Mouse (Mus musculus) lung, embryonic 15.5 days (tissue): Measurements from ENCODE around the gene Mrc2. TPM values are rescaled to one million over a fixed set of nuclear protein-coding genes. Genes with fewer than 3 reads are reported as not detected.

Experiments
- ATAC-seq: fragments of 200-750 bp; cut with Nextera tagmentation; 2 replicates; pipeline ENCODE4 v1.8.0; 2017; ENCODE audit warnings: moderate number of reproducible peaks, borderline replicate concordance; ENCODE audit not compliant: low FRiP score, low TSS enrichment; ENCODE audit errors: extremely low read depth
- H3K27ac ChIP-seq: fragments of 300-500 bp; sonication (generic); 2 replicates; pipeline ENCODE4 v1.5.1; 2015; ENCODE audit warnings: moderate library complexity, mild to moderate bottlenecking, inconsistent platforms
- H3K27me3 ChIP-seq: fragments of 300-500 bp; sonication (generic); 2 replicates; pipeline ENCODE4 v1.6.1; 2015; ENCODE audit warnings: inconsistent platforms
- H3K36me3 ChIP-seq: fragments of 300-500 bp; sonication (generic); 2 replicates; pipeline ENCODE4 v1.6.1; 2015; ENCODE audit warnings: inconsistent platforms
- H3K4me1 ChIP-seq: fragments of 300-500 bp; sonication (generic); 2 replicates; pipeline ENCODE4 v1.6.1; 2015; ENCODE audit warnings: inconsistent platforms
- H3K4me2 ChIP-seq: fragments of 300-500 bp; sonication (generic); 2 replicates; pipeline ENCODE4 v1.6.1; 2015; ENCODE audit warnings: inconsistent platforms, mild to moderate bottlenecking, moderate library complexity
- H3K4me3 ChIP-seq: fragments of 300-500 bp; sonication (generic); 2 replicates; pipeline ENCODE4 v1.5.1; 2015; ENCODE audit warnings: mild to moderate bottlenecking, inconsistent platforms
- H3K9ac ChIP-seq: fragments of 300-500 bp; sonication (generic); 2 replicates; pipeline ENCODE4 v1.6.1; 2015; ENCODE audit warnings: inconsistent platforms
- H3K9me3 ChIP-seq: fragments of 300-500 bp; sonication (generic); 2 replicates; pipeline ENCODE4 v1.6.1; 2016; ENCODE audit warnings: inconsistent platforms
- WGBS: fragments of 180-500 bp; shearing (Covaris S2); methylation state at CpG from one replicate; pipeline ENCODE4 v1.1.7; 2015; 5-methylcytosine and 5-hydroxymethylcytosine counted together
- polyA plus RNA-seq: library from polyadenylated mRNA; unstranded; fragments of >200 nt; fragmentation: Nextera tagmentation; extraction: Ambion mirVana; gene quantifications from 2 replicates; pipeline ENCODE4 v1.2.1, GENCODE M21; 2015

The Mrc2 gene
- polyA plus RNA-seq, 1 experiment from 2014 or later, result 29.5 TPM

DNA sequence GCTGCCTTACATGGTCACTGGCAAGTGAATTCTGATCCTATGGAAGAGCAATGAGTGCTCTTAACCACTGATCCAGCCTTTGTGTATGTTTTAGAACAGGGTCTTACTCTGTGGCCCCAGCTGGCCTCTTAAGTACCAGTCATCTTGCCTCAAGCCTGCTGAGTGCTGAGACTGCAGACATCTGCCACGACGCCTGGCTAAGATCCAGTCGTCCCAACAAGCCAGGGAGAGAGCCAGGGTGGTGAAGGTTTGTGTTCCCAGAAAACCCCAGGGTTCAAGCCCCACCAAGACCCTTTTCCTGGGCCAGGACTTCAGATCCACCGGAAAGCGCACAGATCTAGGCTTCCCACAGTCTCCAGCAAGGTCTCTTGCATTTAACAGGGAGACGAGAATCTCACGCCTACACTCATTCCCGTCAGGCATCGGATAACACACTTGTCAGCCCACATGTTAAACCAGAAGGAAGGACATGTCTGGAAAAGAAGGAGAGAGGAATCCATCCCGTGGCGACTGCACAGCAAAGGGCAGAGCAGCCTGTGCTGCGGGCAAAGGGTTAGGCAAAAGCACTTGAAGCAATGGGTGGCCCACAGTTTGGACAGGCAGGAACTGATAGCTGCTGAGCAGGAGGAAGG, 20.0 kb downstream of the Mrc2 start:
- no peaks in the 10 kb centered on the region for H3K36me3 ChIP-seq
- WGBS, result 21% methylated on average over 12 of the region's 12 CpGs
- peak overlapping the region; percentile 83 for H3K27ac ChIP-seq
- no peak overlapping the region for H3K4me3 ChIP-seq
- no peak overlapping the region for H3K4me2 ChIP-seq
- ATAC-seq, result no peak; the same call in 1 of the 2 replicates
- H3K4me1 ChIP-seq, result peaks cover 78% of the 10 kb centered on the region
- H3K9ac ChIP-seq, result no peak overlapping the region
- H3K9me3 ChIP-seq, result no peaks in the 10 kb centered on the region
- no peaks in the 10 kb centered on the region for H3K27me3 ChIP-seq

DNA sequence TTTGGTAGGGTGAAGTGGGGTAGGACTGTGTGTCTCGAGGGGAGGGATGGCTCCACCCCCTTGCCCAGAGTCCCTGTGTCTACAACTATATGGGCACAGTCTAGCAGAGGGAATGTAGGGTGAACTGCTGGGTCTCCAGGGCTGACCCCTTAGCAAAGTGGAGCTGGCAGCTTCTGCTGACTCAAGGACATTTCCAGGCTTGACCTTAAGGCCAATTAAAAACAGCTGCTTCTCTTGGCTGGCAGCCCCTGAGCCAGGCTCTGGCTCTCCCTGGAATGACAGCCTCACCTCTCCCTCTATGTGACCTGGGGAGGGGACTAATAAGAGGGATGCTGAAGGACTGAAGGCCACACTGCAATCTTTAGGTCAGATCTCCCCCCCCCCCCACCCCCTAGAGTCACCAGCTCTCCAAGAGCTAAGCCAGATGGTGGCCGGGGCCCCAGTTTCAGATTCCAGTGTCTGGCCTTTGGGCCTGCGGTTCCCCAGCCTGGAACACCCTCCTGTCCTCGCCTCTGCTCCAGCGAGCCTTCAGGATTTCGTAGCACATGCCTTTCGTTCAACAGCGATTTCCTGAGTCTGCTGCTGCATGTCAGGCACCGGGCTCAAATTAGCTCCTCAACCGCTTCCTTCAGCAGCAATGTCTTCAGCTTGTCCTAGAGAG, 20.7 kb downstream of the Mrc2 start:
- H3K27ac ChIP-seq, result peak overlapping the region; percentile 83
- no peaks in the 10 kb centered on the region for H3K36me3 ChIP-seq
- no peak overlapping the region for H3K4me3 ChIP-seq
- no peak overlapping the region for H3K4me2 ChIP-seq
- H3K27me3 ChIP-seq, result no peaks in the 10 kb centered on the region
- peak; percentile 66 for ATAC-seq
- H3K4me1 ChIP-seq, result peaks cover 72% of the 10 kb centered on the region
- H3K9me3 ChIP-seq, result no peaks in the 10 kb centered on the region
- 18% methylated on average over 10 of the region's 10 CpGs for WGBS
- H3K9ac ChIP-seq, result no peak overlapping the region

DNA sequence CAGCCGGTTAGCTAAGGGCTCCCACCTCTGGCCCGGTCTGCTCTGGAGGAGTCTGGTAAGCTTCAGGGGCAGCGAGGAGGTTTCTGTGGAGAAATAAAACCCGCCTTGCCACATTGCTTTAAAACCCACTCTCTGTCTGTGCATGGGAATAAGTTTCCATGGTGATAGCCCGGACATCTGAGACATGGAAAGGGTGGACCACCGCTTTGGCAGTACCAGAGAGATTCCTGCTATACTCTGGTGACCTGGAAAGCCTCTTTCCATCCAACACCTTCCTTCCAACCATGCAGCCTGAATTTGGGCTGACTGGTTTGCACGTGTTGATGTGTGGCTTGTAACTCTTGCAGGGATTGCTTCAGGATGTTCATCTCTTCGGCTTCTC, 21.2 kb downstream of the Mrc2 start:
- Histone ChIP-seq H3K9me3 (no peaks in the 10 kb centered on the region), H3K4me3 (no peak overlapping the region), H3K9ac (no peak overlapping the region), H3K27ac (peak overlapping the region; percentile 83), H3K27me3 (no peaks in the 10 kb centered on the region), H3K4me2 (no peak overlapping the region), H3K4me1 (peaks cover 71% of the 10 kb centered on the region), H3K36me3 (no peaks in the 10 kb centered on the region)
- ATAC-seq, result no peak
- WGBS, result 39% methylated on average over 8 of the region's 8 CpGs

DNA sequence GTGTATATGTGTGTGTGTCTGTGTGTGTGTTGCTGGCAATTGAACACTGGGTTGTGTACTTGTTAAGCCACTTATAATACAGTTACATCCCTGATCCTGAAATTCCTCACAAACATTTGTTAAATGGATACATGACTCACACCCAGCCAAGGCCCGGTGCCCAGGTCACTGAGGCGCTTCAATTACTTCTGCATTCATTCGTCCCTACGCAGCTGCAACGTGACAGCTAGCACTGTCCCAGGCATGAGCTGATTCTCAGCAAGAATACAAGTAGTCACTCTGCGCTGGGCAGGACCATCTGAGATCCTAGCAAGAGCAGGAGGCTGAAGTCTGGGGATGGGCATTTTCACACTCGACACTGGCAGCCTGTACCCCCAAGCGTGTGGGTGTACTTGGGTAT, 22.9 kb downstream of the Mrc2 start:
- Histone ChIP-seq H3K4me1 (peaks cover 56% of the 10 kb centered on the region), H3K4me2 (no peak overlapping the region), H3K27me3 (no peaks in the 10 kb centered on the region), H3K4me3 (no peak overlapping the region), H3K36me3 (0 out of 2 replicates have a peak, but pooled peaks cover 6% of the 10 kb centered on the region), H3K9ac (no peak overlapping the region), H3K9me3 (no peaks in the 10 kb centered on the region), H3K27ac (no peak overlapping the region)
- 71% methylated on average over 8 of the region's 8 CpGs for WGBS
- no peak for ATAC-seq

DNA sequence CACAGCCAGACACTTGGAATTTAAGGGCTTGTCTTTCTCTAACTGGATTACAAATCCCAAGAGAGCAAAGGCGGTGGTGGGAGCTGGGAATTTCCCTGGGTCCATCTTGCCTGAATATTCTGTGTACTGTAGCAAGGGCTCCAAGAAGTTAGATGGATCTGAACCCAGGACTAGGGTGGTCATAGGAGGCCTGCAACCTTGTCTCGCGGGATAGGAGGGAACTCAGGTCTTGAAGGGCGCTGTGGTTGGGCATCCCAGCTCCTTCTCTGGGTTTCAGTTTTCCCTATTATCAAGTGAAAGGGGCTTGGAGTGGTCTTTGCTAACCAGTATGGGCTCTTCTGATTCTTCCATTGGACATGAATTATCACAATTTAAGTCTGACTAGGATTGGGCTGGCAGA, 23.7 kb downstream of the Mrc2 start:
- 93% methylated on average over 4 of the region's 4 CpGs for WGBS
- Histone ChIP-seq H3K4me3 (no peak overlapping the region), H3K36me3 (0 out of 2 replicates have a peak, but pooled peaks cover 6% of the 10 kb centered on the region), H3K9ac (no peak overlapping the region), H3K27ac (no peak overlapping the region), H3K4me2 (no peak overlapping the region), H3K4me1 (peaks cover 49% of the 10 kb centered on the region), H3K27me3 (no peaks in the 10 kb centered on the region), H3K9me3 (no peaks in the 10 kb centered on the region)
- no peak for ATAC-seq

DNA sequence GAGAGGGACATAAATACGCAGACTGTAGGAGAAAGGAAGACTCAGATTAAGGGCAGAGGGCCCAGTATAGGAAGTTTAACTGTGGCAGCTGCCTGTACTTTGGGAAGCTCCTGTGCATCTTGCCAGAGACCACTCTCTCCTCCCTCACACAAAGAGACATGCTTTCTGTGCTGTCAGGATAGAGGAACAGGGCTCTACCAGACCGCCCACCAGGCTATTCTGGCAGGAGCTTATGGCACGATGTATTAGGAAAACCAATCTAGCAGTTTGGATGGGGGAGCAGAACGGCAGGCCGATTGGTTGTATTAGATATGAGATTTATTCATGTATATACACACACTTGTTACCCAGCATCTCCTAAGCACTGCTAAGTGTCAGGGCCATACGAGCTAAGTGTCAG, 25.3 kb downstream of the Mrc2 start:
- H3K4me1 ChIP-seq, result peaks cover 32% of the 10 kb centered on the region
- no peak for ATAC-seq
- no peak overlapping the region for H3K9ac ChIP-seq
- H3K4me2 ChIP-seq, result no peak overlapping the region
- H3K27me3 ChIP-seq, result no peaks in the 10 kb centered on the region
- H3K9me3 ChIP-seq, result no peaks in the 10 kb centered on the region
- 0 out of 2 replicates have a peak, but pooled peaks cover 6% of the 10 kb centered on the region for H3K36me3 ChIP-seq
- H3K27ac ChIP-seq, result no peak overlapping the region
- WGBS, result 88% methylated on average over 6 of the region's 6 CpGs
- H3K4me3 ChIP-seq, result no peak overlapping the region

DNA sequence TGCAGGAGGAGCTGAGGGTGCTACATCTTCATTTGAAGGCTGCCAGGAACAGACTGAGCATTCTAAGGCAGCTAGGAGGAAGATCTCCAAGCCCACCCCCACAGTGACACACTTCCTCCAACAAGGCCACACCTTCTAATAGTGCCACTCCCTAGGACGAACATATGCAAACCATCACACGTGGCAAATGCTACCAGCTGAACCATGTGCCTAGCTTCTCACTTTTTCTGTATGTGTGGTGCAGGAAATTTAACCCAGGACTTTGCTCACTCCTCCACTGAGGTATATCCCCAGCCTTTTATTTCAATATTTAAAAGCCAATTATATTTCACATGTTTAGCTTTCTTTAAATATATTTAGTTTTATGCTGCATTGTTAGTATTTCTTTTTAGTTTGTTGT, 28.6 kb downstream of the Mrc2 start:
- no peak for ATAC-seq
- 71% methylated on average over 2 of the region's 2 CpGs for whole genome bisulfite sequencing
- Histone ChIP-seq H3K9ac (no peak overlapping the region), H3K4me2 (no peak overlapping the region), H3K4me1 (peaks cover 1% of the 10 kb centered on the region), H3K27me3 (no peaks in the 10 kb centered on the region), H3K4me3 (no peak overlapping the region), H3K9me3 (no peaks in the 10 kb centered on the region), H3K36me3 (peaks cover 11% of the 10 kb centered on the region), H3K27ac (no peak overlapping the region)

DNA sequence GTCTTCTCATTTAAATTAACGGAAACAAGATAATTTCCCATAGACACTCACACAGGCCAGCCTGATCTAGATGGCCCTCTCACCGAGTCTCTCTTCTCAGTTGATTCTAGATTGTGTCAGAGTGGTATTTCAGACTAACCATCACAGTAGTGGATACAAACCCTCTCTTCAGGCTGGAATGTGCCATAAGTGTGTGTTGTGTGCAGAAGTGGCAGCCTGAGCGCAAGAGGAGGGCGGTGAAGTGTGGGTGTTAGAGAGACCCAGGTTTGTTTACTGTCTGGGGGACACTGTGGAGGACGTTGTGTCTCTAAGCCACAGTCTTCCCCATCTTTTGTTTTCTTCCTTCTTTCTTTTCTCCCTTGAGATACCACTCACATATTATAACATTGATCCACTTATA, 31.1 kb downstream of the Mrc2 start:
- H3K4me1 ChIP-seq, result no peaks in the 10 kb centered on the region; the same call in 1 of the 2 replicates
- ATAC-seq, result peak; percentile 23; the same call in 1 of the 2 replicates
- peaks cover 13% of the 10 kb centered on the region for H3K36me3 ChIP-seq
- no peak overlapping the region; the same call in 1 of the 2 replicates for H3K27ac ChIP-seq
- 61% methylated on average over 5 of the region's 5 CpGs for WGBS
- H3K27me3 ChIP-seq, result no peaks in the 10 kb centered on the region
- no peak overlapping the region for H3K9ac ChIP-seq
- H3K4me2 ChIP-seq, result no peak overlapping the region
- H3K4me3 ChIP-seq, result no peak overlapping the region
- H3K9me3 ChIP-seq, result no peaks in the 10 kb centered on the region

DNA sequence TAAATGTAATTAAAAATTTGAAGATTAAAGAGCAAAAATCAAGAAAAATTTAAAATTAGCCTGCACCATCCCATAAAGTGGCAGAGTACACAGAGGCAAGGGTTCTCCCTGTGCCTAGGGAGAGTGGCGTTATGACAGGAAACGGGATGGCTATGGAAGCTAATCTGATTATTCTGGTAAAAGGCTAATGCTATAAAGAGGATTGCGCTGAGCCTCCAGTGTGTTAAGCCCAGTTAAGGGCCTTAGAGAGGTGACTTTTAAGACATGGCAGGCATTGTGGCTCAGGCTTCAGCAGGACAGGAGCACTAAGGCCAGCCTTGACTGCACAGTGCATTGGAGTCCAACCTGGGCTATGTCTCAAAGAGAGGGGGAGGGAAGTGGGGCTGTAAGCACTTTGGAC, 34.7 kb downstream of the Mrc2 start:
- Histone ChIP-seq H3K4me2 (no peak overlapping the region), H3K9me3 (no peaks in the 10 kb centered on the region), H3K27me3 (no peaks in the 10 kb centered on the region), H3K4me3 (no peak overlapping the region), H3K36me3 (peaks cover 7% of the 10 kb centered on the region), H3K9ac (no peak overlapping the region), H3K4me1 (peaks cover 12% of the 10 kb centered on the region), H3K27ac (no peak overlapping the region)
- no peak for ATAC-seq
- WGBS, result 96% methylated on average over 3 of the region's 3 CpGs

DNA sequence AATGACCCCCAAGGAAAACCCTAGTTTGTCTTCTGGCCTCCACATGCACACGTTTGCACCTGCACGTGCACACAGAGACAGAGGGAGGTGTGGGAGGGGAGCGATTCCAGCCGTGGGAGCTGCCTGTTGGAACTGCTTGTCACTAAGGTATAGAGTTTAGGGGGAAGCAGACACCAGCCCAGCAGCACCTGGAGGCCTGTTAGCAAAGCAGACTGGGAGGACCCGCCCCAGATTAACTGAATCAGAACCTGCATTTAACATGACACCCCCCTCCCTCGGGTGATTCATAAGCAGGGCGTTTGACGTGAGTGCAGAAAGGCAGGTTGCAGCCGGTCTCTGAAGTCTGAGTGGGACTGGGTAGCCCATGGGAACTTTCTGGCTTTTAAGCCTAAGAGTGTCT, 37.5 kb downstream of the Mrc2 start:
- H3K27ac ChIP-seq, result no peak overlapping the region
- no peaks in the 10 kb centered on the region for H3K9me3 ChIP-seq
- H3K36me3 ChIP-seq, result peaks cover 7% of the 10 kb centered on the region
- H3K4me2 ChIP-seq, result no peak overlapping the region
- H3K4me1 ChIP-seq, result peaks cover 28% of the 10 kb centered on the region
- no peak overlapping the region for H3K9ac ChIP-seq
- 58% methylated on average over 9 of the region's 9 CpGs for WGBS
- no peak for ATAC-seq
- H3K4me3 ChIP-seq, result no peak overlapping the region
- H3K27me3 ChIP-seq, result no peaks in the 10 kb centered on the region

DNA sequence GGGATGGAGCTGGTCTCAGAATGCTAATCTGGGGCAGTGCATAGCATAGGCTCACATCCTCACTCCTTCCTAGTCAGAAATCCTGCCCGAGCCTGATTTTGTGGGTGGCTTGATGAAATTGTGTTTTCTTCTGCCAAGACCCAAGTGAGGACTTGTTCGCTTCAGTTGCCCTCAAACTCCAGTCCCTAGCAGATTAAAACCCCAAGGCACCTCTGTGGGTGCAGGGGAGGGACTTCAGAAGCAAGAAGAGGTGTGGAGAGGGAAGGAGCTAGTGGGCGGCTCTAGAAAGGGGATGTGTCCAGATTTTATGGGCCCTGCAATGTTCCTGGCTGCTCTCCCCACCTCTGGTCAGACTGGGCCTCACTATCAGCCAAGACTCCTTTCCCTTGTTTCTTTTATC, 38.7 kb downstream of the Mrc2 start:
- Histone ChIP-seq H3K9ac (no peak overlapping the region), H3K9me3 (no peaks in the 10 kb centered on the region), H3K27ac (no peak overlapping the region), H3K4me1 (peaks cover 28% of the 10 kb centered on the region), H3K36me3 (peaks cover 6% of the 10 kb centered on the region; the same call in 1 of the 2 replicates), H3K4me2 (no peak overlapping the region), H3K4me3 (no peak overlapping the region), H3K27me3 (no peaks in the 10 kb centered on the region)
- ATAC-seq, result no peak
- WGBS, result 81% methylated on average over 3 of the region's 3 CpGs

DNA sequence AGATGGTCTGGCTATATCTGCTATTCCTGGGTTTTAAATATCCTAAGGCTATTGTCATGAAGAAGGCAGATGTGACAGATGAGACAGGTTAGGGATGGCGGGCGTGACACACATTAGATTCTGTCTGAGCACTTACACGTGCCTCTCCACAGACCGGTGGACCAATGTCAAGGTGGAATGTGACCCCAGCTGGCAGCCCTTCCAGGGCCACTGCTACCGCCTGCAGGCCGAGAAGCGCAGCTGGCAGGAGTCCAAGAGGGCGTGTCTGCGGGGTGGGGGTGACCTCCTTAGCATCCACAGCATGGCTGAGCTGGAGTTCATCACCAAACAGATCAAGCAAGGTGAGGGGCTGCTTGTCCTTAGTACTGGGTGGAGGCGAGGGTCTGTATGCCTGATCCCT, 39.3 kb downstream of the Mrc2 start:
- Histone ChIP-seq H3K4me3 (no peak overlapping the region), H3K36me3 (peaks cover 10% of the 10 kb centered on the region; the same call in 1 of the 2 replicates), H3K27ac (no peak overlapping the region), H3K4me2 (no peak overlapping the region), H3K4me1 (peaks cover 28% of the 10 kb centered on the region), H3K9ac (no peak overlapping the region), H3K27me3 (no peaks in the 10 kb centered on the region), H3K9me3 (no peaks in the 10 kb centered on the region)
- 21% methylated on average over 10 of the region's 10 CpGs for WGBS
- ATAC-seq, result no peak
